Mouse (Mus musculus) liver, postnatal 0 days (tissue): ENCODE data around the gene Gse1.
A peak's percentile ranks its signal among the peaks of the same experiment; 100 is the strongest.

Experiments
- CTCF ChIP-seq: sonication (generic); IDR thresholded peaks from 2 replicates; pipeline ENCODE4 v1.5.1; 2016; ENCODE audit warnings: antibody characterized with exemption, low read depth
- EP300 ChIP-seq: IDR thresholded peaks from 2 replicates; pipeline ENCODE4 v1.6.1; 2016; ENCODE audit warnings: antibody characterized with exemption, low read depth, mild to moderate bottlenecking

DNA sequence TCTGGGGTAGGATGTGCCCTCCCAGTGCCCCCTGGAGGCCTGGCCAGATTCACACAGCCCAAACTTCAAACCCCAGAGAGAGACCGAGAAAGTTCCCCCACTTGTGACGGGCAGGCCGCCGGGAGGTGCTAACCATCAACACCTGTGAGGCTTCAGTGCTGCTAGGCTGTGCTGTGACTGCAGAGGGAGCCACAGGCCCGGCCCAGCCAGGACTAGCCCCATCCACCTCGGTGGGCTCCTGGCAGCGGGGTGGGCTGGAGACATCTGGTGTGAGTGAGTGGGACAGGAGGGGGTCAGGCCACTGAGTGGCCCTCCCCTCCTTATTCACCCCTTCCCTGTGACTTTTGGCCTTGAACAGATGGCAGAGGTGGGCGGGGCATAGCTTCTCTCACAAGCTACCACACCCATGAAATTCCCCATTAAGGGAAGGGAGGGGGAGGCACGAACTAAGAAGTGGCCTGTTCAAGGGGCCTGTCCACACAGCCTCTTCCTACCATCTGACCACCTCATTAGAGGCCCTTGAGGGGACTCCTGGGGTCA lies 179.5 kb downstream of the Gse1 start:
- TF ChIP-seq CTCF (peak; percentile 82), EP300 (no peak)
